Mouse (Mus musculus): ENCODE measurements around the gene Ttc39d. TPM values are rescaled to one million over a fixed set of nuclear protein-coding genes. Genes with fewer than 3 reads are reported as not detected.
"Not testable (repeated sequence)": the region's sequence is repeated elsewhere in the genome, so short reads cannot be mapped to it uniquely, and the experiment has no call there.

Gene Ttc39d
- total RNA-seq (2021): not detected
- long read RNA-seq, experiment 1: 0 reads
- long read RNA-seq, experiment 2: 0 reads

- peak; percentile 97 to 98 for DNase-seq
Observed at GRCm38 (mm10) chr17:80206671-80207581, at the start of gene Ttc39d, which contains the start of gene Srsf7. Ttc39d (plus strand) TSS chr17:80207460. Srsf7 (minus strand) TSS chr17:80207307.

GRCm38 (mm10) chr17:80157489-80157888 lies 49.8 kb upstream of the Ttc39d start:
- DNase-seq: no peak

- peak; percentile 55 to 73 for DNase-seq
Observed at GRCm38 (mm10) chr17:80160454-80160853, 46.8 kb upstream of the Ttc39d start.

GRCm38 (mm10) chr17:80163991-80164390 lies 43.3 kb upstream of the Ttc39d start:
- DNase-seq: no peak

GRCm38 (mm10) chr17:80165741-80166140 lies 41.5 kb upstream of the Ttc39d start:
- DNase-seq: peak in 1 of 2 experiments; percentile 18

GRCm38 (mm10) chr17:80166346-80166745 lies 40.9 kb upstream of the Ttc39d start:
- no peak for DNase-seq

- no peak for DNase-seq
Observed at GRCm38 (mm10) chr17:80167436-80167835, 39.8 kb upstream of the Ttc39d start.

- DNase-seq: peak; percentile 17 to 42
Observed at GRCm38 (mm10) chr17:80167851-80168251, 39.4 kb upstream of the Ttc39d start.

GRCm38 (mm10) chr17:80168425-80169182 lies 38.7 kb upstream of the Ttc39d start:
- peak; percentile 35 to 41 for DNase-seq

- no peak for DNase-seq
Observed at GRCm38 (mm10) chr17:80169792-80170191, 37.5 kb upstream of the Ttc39d start.

- no peak for DNase-seq
Observed at GRCm38 (mm10) chr17:80170951-80171350, 36.3 kb upstream of the Ttc39d start.

GRCm38 (mm10) chr17:80171948-80172347 lies 35.3 kb upstream of the Ttc39d start:
- DNase-seq: no peak

GRCm38 (mm10) chr17:80172761-80173160 lies 34.5 kb upstream of the Ttc39d start:
- DNase-seq: peak in 1 of 2 experiments; percentile 20

- no peak for DNase-seq
Observed at GRCm38 (mm10) chr17:80173708-80174107, 33.6 kb upstream of the Ttc39d start.

- DNase-seq: no peak
Observed at GRCm38 (mm10) chr17:80174146-80174545, 33.1 kb upstream of the Ttc39d start.

GRCm38 (mm10) chr17:80174699-80175385 lies 32.4 kb upstream of the Ttc39d start:
- DNase-seq: peak in 1 of 2 experiments; percentile 14

GRCm38 (mm10) chr17:80175386-80175739 lies 31.9 kb upstream of the Ttc39d start:
- no peak for DNase-seq

- DNase-seq: no peak
Observed at GRCm38 (mm10) chr17:80175966-80176365, 31.3 kb upstream of the Ttc39d start.

- not testable (repeated sequence) for DNase-seq
Observed at GRCm38 (mm10) chr17:80178846-80179245, 28.4 kb upstream of the Ttc39d start.

- peak; percentile 77 to 80 for DNase-seq
Observed at GRCm38 (mm10) chr17:80179959-80180358, 27.3 kb upstream of the Ttc39d start.

- no peak for DNase-seq
Observed at GRCm38 (mm10) chr17:80180468-80180867, 26.8 kb upstream of the Ttc39d start.

GRCm38 (mm10) chr17:80183615-80184014 lies 23.6 kb upstream of the Ttc39d start:
- DNase-seq: no peak

Measured in adrenal gland, postnatal 36 days (tissue).